Mouse (Mus musculus) embryonic fibroblast, embryonic 13.5 days (primary cell): ENCODE results near the gene F13a1.

Source experiments
- CTCF ChIP-seq: IDR thresholded peaks from 2 replicates; pipeline ENCODE4 v1.5.1; 2011; ENCODE audit warnings: mild to moderate bottlenecking, control low read depth, low read length, moderate library complexity, borderline replicate concordance; ENCODE audit not compliant: insufficient read depth
- POLR2A ChIP-seq: IDR thresholded peaks from 2 replicates; pipeline ENCODE4 v1.6.1; 2011; ENCODE audit warnings: low read depth, mild to moderate bottlenecking, control low read depth, low read length, moderate library complexity

DNA sequence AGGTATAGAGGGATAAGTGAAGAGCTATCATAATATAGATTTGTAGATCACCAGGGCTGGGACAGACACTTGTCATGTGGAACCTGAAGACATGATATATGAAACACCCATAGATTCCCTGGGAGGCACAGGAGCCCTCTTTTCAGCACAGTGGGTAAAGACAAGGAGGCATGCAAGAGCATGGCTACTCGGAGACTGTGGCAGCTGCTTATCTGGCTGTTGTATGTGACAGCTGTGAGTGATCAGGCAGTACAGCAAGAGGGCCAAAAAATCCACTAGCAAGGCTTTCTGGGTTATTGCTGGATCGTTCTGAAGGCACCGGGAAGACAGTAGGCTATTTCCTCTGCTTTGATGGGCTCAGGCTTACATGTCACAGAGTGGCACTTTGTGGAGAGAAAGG, 149.0 kb downstream of the F13a1 start:
- TF ChIP-seq POLR2A (no peak), CTCF (no peak)
